Mouse (Mus musculus) ES-E14 (cell line): Measurements from ENCODE around the gene Tma7. TPM values are rescaled to one million over a fixed set of nuclear protein-coding genes. Genes with fewer than 3 reads are reported as not detected.

Source experiments
- DNase-seq: peaks from one replicate; pipeline ENCODE4 v3.0.0-alpha.2; 2013; ENCODE audit warnings: low read depth, low spot score
- H3K27ac ChIP-seq: 2 replicates; pipeline ENCODE4 v1.5.1; 2012; ENCODE audit warnings: low read depth, mild to moderate bottlenecking, low read length, moderate library complexity, mixed read lengths; ENCODE audit not compliant: poor library complexity, insufficient read depth, severe bottlenecking
- H3K36me3 ChIP-seq: 2 replicates; pipeline ENCODE4 v1.6.1; 2012; ENCODE audit warnings: mild to moderate bottlenecking, low read length, moderate library complexity, mixed read lengths; ENCODE audit not compliant: control insufficient read depth, poor library complexity, insufficient read depth, severe bottlenecking
- H3K4me1 ChIP-seq, 2 experiments: fragments of 150-350 bp in 1 of 2; sonication (generic) in 1 of 2; 2 replicates each; pipeline ENCODE4 v1.6.1; 2012; ENCODE audit warnings: low read length in 2 of 2, mild to moderate bottlenecking in 1 of 2, mixed read lengths in 1 of 2; ENCODE audit not compliant: control insufficient read depth in 2 of 2, insufficient read depth in 2 of 2, poor library complexity in 1 of 2
- H3K4me3 ChIP-seq, 2 experiments: fragments of 150-350 bp in 1 of 2; sonication (generic) in 1 of 2; 2 replicates each; pipeline ENCODE4 v1.5.1; 2012; ENCODE audit warnings: low read length in 2 of 2, low read depth in 1 of 2, mild to moderate bottlenecking in 1 of 2, mixed read lengths in 1 of 2; ENCODE audit not compliant: insufficient read depth in 1 of 2, poor library complexity in 1 of 2, severe bottlenecking in 1 of 2
- H3K9ac ChIP-seq: 2 replicates; pipeline ENCODE4 v1.6.1; 2012; ENCODE audit warnings: low read depth, mild to moderate bottlenecking, low read length, mixed read lengths; ENCODE audit not compliant: poor library complexity, insufficient read depth, severe bottlenecking
- H3K9me3 ChIP-seq: fragments of 150-350 bp; sonication (generic); 2 replicates; pipeline ENCODE4 v1.6.1; 2012; ENCODE audit warnings: low read depth, mild to moderate bottlenecking, low read length; ENCODE audit not compliant: control insufficient read depth, insufficient read depth
- CHD2 ChIP-seq: IDR thresholded peaks from 2 replicates; pipeline ENCODE4 v1.6.1; 2014; ENCODE audit warnings: mild to moderate bottlenecking, low read depth, low read length, inconsistent platforms
- HCFC1 ChIP-seq: IDR thresholded peaks from 2 replicates; pipeline ENCODE4 v1.6.1; 2012; ENCODE audit warnings: low read length, inconsistent platforms, borderline replicate concordance; ENCODE audit not compliant: insufficient read depth
- MAFK ChIP-seq: IDR thresholded peaks from 2 replicates; pipeline ENCODE4 v1.6.1; 2014; ENCODE audit warnings: mild to moderate bottlenecking, low read depth, low read length, inconsistent platforms; ENCODE audit not compliant: insufficient read depth
- ZC3H11A ChIP-seq: IDR thresholded peaks from 2 replicates; pipeline ENCODE4 v1.6.1; 2012; ENCODE audit warnings: low read depth, mild to moderate bottlenecking, inconsistent platforms, low read length, borderline replicate concordance
- ZNF384 ChIP-seq: IDR thresholded peaks from 2 replicates; pipeline ENCODE4 v1.6.1; 2012; ENCODE audit warnings: low read depth, low read length, inconsistent platforms
- in situ Hi-C, 2 experiments: fragments of 600-800 bp; cut with MboI; formaldehyde crosslinking; loops; one replicate each; pipeline ENCODE4 v1.15.1; 2025; ENCODE audit warnings: low sequenced_read_pairs in 2 of 2, inconsistent platforms in 1 of 2; ENCODE audit not compliant: unreplicated experiment in 2 of 2
- total RNA-seq: library from RNA; depleted of rRNA; stranded (reverse); fragments of 300-350 nt; gene quantifications from 2 replicates; pipeline ENCODE4 v1.2.3, GENCODE M21; 2012

Gene Tma7
- total RNA-seq, 1 experiment = 347 TPM

DNA sequence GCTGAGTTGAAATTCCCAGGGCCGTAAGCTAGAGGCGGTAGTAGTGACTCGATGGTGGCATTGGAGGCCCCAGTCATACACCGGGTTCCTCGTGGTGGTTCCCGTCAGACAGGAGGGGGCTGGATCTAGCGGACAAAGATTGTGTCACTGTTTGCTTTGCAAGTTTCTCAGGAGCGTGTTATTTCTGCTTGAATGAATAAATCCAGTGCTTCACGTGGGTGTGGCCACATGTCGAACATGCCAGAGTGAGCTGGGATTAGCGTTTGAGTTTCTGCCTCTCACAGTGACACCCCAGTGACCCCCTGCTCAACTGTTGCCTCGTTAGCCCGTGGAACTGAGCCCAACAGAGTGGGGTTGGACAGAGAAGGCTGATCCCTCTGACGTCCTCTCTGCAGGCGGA, 8.1 kb upstream of the Tma7 start:
- DNase-seq = no peak
- Histone ChIP-seq H3K9ac (no peak overlapping the region), H3K4me3 (no peak overlapping the region), H3K27ac (no peak overlapping the region), H3K4me1 (peaks cover 3 to 21% of the 10 kb centered on the region in 2 experiments; a peak in 1 of 4 replicates), H3K36me3 (no peaks in the 10 kb centered on the region; the same call in 1 of the 2 replicates), H3K9me3 (no peaks in the 10 kb centered on the region)
- no peak for TF ChIP-seq ZNF384
- no peak for TF ChIP-seq ZC3H11A
- no peak for TF ChIP-seq CHD2
- TF ChIP-seq MAFK = no peak
- TF ChIP-seq HCFC1 = no peak
- in situ Hi-C loops = no loop called here

DNA sequence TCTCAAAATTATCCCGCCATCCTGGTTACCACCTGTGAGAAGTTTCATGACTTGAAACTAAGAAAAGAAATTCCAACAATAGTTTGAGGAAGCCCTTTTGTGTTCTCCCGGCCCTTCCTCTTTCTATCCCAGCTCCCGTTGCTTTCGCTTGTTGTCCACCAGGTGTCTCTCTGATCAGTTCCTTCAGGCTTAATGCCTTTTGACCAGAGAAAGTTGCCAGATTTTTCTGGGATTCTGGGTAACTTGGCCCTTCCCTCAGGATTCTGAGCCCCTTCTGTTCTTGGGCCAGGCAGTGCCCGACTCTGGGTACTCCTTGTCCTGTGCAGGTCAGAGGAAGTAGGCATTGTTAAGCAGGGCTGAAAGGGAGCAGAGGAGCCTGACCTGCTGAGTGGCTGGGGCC, 5.6 kb upstream of the Tma7 start:
- no peaks in the 10 kb centered on the region; the same call in 1 of the 2 replicates for H3K36me3 ChIP-seq
- no peak overlapping the region for H3K9ac ChIP-seq
- peak; percentile 49; the same call in 1 of the 2 replicates for TF ChIP-seq ZC3H11A
- TF ChIP-seq ZNF384 = no peak
- in situ Hi-C loops = no loop called here
- H3K9me3 ChIP-seq = no peaks in the 10 kb centered on the region
- no peak overlapping the region for H3K27ac ChIP-seq
- DNase-seq = no peak
- no peak overlapping the region for H3K4me3 ChIP-seq
- peaks cover 3 to 13% of the 10 kb centered on the region in 2 experiments; a peak in 1 of 4 replicates for H3K4me1 ChIP-seq

DNA sequence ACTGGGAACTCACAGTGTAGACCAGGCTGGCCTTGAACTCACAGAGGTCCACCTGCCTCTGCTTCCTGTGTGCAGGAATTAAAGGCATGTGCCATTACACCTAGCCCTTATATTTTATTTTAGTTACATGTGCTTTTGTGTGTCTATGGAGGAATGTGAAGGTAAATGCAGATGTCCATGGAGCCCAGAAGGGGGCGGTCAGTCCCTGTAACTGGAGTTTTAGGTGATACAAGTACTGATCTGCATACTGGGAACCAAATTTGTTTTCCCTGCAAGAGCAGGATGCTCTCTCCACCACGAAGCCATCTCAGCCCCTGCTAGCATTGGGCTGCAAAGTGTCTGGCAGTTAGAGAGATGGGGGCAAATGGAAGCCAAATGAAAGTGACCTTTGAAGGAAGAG, 2.5 kb upstream of the Tma7 start:
- no peak overlapping the region for H3K4me3 ChIP-seq
- H3K9ac ChIP-seq = no peak overlapping the region
- H3K9me3 ChIP-seq = no peaks in the 10 kb centered on the region
- H3K27ac ChIP-seq = no peak overlapping the region
- H3K4me1 ChIP-seq = peaks cover 3 to 16% of the 10 kb centered on the region in 2 experiments; a peak in 1 of 4 replicates
- TF ChIP-seq ZNF384 (no peak), ZC3H11A (peak; percentile 21; the same call in 1 of the 2 replicates)
- in situ Hi-C loops = no loop called here
- DNase-seq = no peak
- peaks cover 2% of the 10 kb centered on the region for H3K36me3 ChIP-seq

DNA sequence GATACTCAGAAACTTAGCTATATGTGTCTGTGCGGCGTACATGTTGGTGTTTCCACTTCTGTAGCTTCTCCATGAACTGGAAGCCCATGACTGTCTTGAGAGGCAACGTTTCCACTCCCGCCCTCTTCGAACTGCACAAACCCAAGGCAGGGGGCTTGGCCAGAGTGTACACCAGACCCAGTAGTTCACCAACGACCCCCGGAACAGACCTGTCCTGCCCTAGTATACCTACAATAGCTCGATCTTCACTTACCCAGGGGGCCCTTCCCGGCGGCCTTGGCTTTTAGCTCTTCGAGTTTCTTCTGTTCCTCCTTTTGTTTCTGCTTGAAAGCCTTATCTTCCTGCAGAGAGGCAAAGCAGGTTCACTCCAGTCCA, 651 bp downstream of the Tma7 start:
- DNase-seq = no peak
- Histone ChIP-seq H3K4me1 (peaks cover 0 to 9% of the 10 kb centered on the region in 2 experiments; a peak in 1 of 4 replicates), H3K9ac (peak overlapping the region; percentile 99), H3K27ac (peak overlapping the region; percentile 70), H3K36me3 (peaks cover 5% of the 10 kb centered on the region), H3K4me3 (peak overlapping the region; percentile 67 to 94), H3K9me3 (no peaks in the 10 kb centered on the region)
- TF ChIP-seq MAFK = no peak
- no peak for TF ChIP-seq HCFC1
- no peak for TF ChIP-seq ZNF384
- no peak for TF ChIP-seq ZC3H11A
- no peak for TF ChIP-seq CHD2
- in situ Hi-C loops = no loop called here

DNA sequence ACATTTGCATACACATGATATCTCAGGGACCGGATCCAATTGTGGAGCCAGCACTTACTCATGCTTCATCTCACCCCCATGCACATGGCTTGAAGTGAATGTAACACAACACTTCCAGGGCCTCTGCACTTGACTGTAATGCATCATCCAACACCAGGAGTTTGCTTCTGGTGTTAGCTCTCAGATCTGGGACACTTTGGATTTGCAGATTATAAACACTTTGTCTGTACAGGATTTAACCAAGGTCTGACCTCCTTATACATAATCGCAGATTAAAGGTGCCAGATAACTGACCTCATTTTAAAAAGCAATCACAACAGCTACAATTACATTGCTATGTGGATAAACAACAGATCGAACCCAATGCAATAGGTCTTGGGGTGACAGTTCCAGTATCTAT, 1.9 kb downstream of the Tma7 start:
- Histone ChIP-seq H3K4me3 (no peak overlapping the region), H3K4me1 (peaks cover 0 to 4% of the 10 kb centered on the region in 2 experiments; a peak in 1 of 4 replicates), H3K27ac (no peak overlapping the region), H3K36me3 (peaks cover 5% of the 10 kb centered on the region), H3K9ac (no peak overlapping the region), H3K9me3 (no peaks in the 10 kb centered on the region)
- no peak for DNase-seq
- in situ Hi-C loops = no loop called here
- TF ChIP-seq ZC3H11A = no peak
- TF ChIP-seq CHD2 = no peak
- TF ChIP-seq HCFC1 = no peak
- TF ChIP-seq MAFK = no peak
- TF ChIP-seq ZNF384 = no peak
